In the genomic region with DNA sequence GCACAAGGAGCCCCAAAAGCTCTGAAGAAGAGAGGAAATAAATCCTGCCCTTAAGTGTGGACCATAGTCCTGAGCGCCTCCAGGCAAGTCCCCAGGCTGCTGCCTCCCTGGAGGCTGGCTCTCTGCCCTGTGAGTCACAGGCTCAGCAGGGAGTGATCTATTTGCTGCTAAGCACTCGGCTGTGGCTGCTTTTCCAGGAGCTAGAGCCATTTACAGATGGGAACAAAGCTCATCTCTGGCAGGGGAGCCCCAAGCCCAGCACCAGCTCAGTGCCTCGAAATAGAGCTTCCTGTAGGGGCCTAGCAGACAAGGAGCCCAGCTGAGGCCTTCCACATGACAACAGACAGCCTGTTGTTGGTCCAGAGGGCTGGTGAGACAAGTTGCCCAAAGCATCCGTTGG, we compare ENCODE assay signal across 11 mouse cellular contexts. TPM values are rescaled to one million over a fixed set of nuclear protein-coding genes. Genes with fewer than 3 reads are reported as not detected.
DNase-seq lines count a peak whose midpoint lies in the region; ATAC-seq lines count a peak whose summit lies in the region.
"Had no signal": no experiment of that assay in that cellular context is flagged by ENCODE, and none has a peak within 500 bp of the region (broad histone marks: within the 10 kb centered on the region; RNA-seq: fewer than 3 reads in every experiment).

No protein-coding gene starts in this region.

- peak; percentile 4 for DNase-seq in kidney, adult 9 months
- DNase-seq in adrenal gland, adult 8-10 months, result peak; percentile 8
- DNase-seq in forebrain, embryonic 14.5 days (ENCODE audit: low spot score), result peak; percentile 49
- DNase-seq in layer of hippocampus, adult 9-10 months (ENCODE audit: low spot score), result peak; percentile 35
- no peak for DNase-seq in embryo, embryonic 10.5 days (ENCODE audit: low spot score)
- DNase-seq: liver, embryonic 13.5 days had no signal

- no peaks in the 10 kb centered on the region for H3K9me3 ChIP-seq in kidney, embryonic 16.5 days (ENCODE audit: low read length)
- H3K9me3 ChIP-seq in forebrain, embryonic 14.5 days (replicated peaks; ENCODE audit: control insufficient read depth, low read length), result no peaks in the 10 kb centered on the region
- no peaks in the 10 kb centered on the region for H3K9me3 ChIP-seq in neural tube, embryonic 15.5 days (replicated peaks)
- H3K9me3 ChIP-seq: G1E; liver, embryonic 13.5 days; stomach, embryonic 15.5 days had no signal

- H3K9ac ChIP-seq in kidney, embryonic 16.5 days (replicated peaks; ENCODE audit: low read length), result no peak overlapping the region
- no peak overlapping the region for H3K9ac ChIP-seq in forebrain, embryonic 14.5 days (ENCODE audit: low read length)
- H3K9ac ChIP-seq in neural tube, embryonic 15.5 days (replicated peaks), result no peak overlapping the region
- H3K9ac ChIP-seq: liver, embryonic 13.5 days; stomach, embryonic 15.5 days had no signal

- no peaks in the 10 kb centered on the region for H3K27me3 ChIP-seq in kidney, embryonic 16.5 days (ENCODE audit: insufficient read depth, low read length)
- H3K27me3 ChIP-seq in forebrain, embryonic 14.5 days (replicated peaks; ENCODE audit: control insufficient read depth, insufficient read depth, low read length), result no peaks in the 10 kb centered on the region
- no peaks in the 10 kb centered on the region for H3K27me3 ChIP-seq in neural tube, embryonic 15.5 days (replicated peaks)
- H3K27me3 ChIP-seq: liver, embryonic 13.5 days; stomach, embryonic 15.5 days had no signal

- H3K4me1 ChIP-seq in kidney, embryonic 16.5 days (ENCODE audit: insufficient read depth, low read length), result no peaks in the 10 kb centered on the region
- H3K4me1 ChIP-seq in forebrain, embryonic 14.5 days (ENCODE audit: control insufficient read depth, insufficient read depth, low read length), result peaks cover 7% of the 10 kb centered on the region; the same call in 1 of the 2 replicates
- H3K4me1 ChIP-seq in neural tube, embryonic 15.5 days, result peaks cover 10% of the 10 kb centered on the region
- H3K4me1 ChIP-seq: liver, embryonic 13.5 days; stomach, embryonic 15.5 days had no signal

- no peaks in the 10 kb centered on the region for H3K36me3 ChIP-seq in kidney, embryonic 16.5 days (ENCODE audit: insufficient read depth, low read length)
- H3K36me3 ChIP-seq in forebrain, embryonic 14.5 days (ENCODE audit: control insufficient read depth, insufficient read depth, low read length), result no peaks in the 10 kb centered on the region
- no peaks in the 10 kb centered on the region for H3K36me3 ChIP-seq in neural tube, embryonic 15.5 days
- H3K36me3 ChIP-seq: G1E; liver, embryonic 13.5 days; stomach, embryonic 15.5 days had no signal

- H3K4me2 ChIP-seq in kidney, embryonic 16.5 days (replicated peaks; ENCODE audit: low read depth, low read length), result no peak overlapping the region
- no peak overlapping the region for H3K4me2 ChIP-seq in forebrain, embryonic 14.5 days (ENCODE audit: low read length)
- H3K4me2 ChIP-seq in neural tube, embryonic 15.5 days, result no peak overlapping the region
- H3K4me2 ChIP-seq: liver, embryonic 13.5 days; stomach, embryonic 15.5 days had no signal

- ATAC-seq in kidney, embryonic 16.5 days (ENCODE audit: low FRiP score, low TSS enrichment), result no peak
- ATAC-seq in forebrain, embryonic 14.5 days, result peak; percentile 33; the same call in 1 of the 2 replicates
- peak; percentile 49; the same call in 1 of the 2 replicates for ATAC-seq in neural tube, embryonic 15.5 days (ENCODE audit: low FRiP score)
- no peak for ATAC-seq in activated CD4-positive, CD25-positive, alpha-beta regulatory T cell, adult 4 months

- H3K27ac ChIP-seq in kidney, embryonic 16.5 days (ENCODE audit: low read length), result no peak overlapping the region
- H3K27ac ChIP-seq in forebrain, embryonic 14.5 days (ENCODE audit: low read depth, low read length), result peak overlapping the region; percentile 40; the same call in 1 of the 2 replicates
- peak overlapping the region; percentile 52; the same call in 1 of the 2 replicates for H3K27ac ChIP-seq in neural tube, embryonic 15.5 days (replicated peaks)
- H3K27ac ChIP-seq: liver, embryonic 13.5 days; stomach, embryonic 15.5 days had no signal

- 36% methylated on average over 4 of the region's 4 CpGs for WGBS in kidney, embryonic 16.5 days
- 27% methylated on average over 4 of the region's 4 CpGs for WGBS in forebrain, embryonic 14.5 days
- 16% methylated on average over 4 of the region's 4 CpGs for WGBS in neural tube, embryonic 15.5 days

- H3K4me3 ChIP-seq in kidney, embryonic 16.5 days (ENCODE audit: low read length), result no peak overlapping the region
- no peak overlapping the region for H3K4me3 ChIP-seq in forebrain, embryonic 14.5 days (ENCODE audit: low read depth, low read length)
- no peak overlapping the region for H3K4me3 ChIP-seq in neural tube, embryonic 15.5 days (replicated peaks)
- H3K4me3 ChIP-seq: liver, embryonic 13.5 days; stomach, embryonic 15.5 days had no signal

RNA-seq across cellular contexts. Expression of gene Kcnd3, which starts 37.5 kb away (rescaled TPM):
- polyA plus RNA-seq in kidney, embryonic 16.5 days (2015; fragmentation: Nextera tagmentation; extraction: Ambion mirVana), result 2.7 and 2.9 TPM in 2 replicates
- 10 to 100 TPM in 2 of 4 experiments, 1 to 10 TPM in 2; 5.2 to 15.0 (median 10.0) TPM for total RNA-seq in adrenal gland, adult 8-10 months (2022)
- polyA plus RNA-seq in forebrain, embryonic 14.5 days (2014; fragmentation: Nextera tagmentation; extraction: Ambion mirVana), result 6.3 and 7.7 TPM in 2 replicates
- 8.1 and 8.2 TPM in 2 replicates for polyA plus RNA-seq in neural tube, embryonic 15.5 days (2015; fragmentation: Nextera tagmentation; extraction: Ambion mirVana)
- polyA plus RNA-seq in activated CD4-positive, CD25-positive, alpha-beta regulatory T cell, adult 4 months (2017; shearing (Covaris generic)), result not detected
- polyA plus RNA-seq: G1E had no signal

Comparison
In these comparisons a context has a peak if more than half of its experiments do, and no peak if none do; other contexts are left out.
1. ATAC-seq: peak in forebrain, embryonic 14.5 days (single experiment) and neural tube, embryonic 15.5 days (single experiment); none in kidney, embryonic 16.5 days (single experiment) and activated CD4-positive, CD25-positive, alpha-beta regulatory T cell, adult 4 months (single experiment).